Mouse (Mus musculus): ENCODE results near the gene Alk. TPM values are rescaled to one million over a fixed set of nuclear protein-coding genes. Genes with fewer than 3 reads are reported as not detected.
"Not testable (repeated sequence)": the region's sequence is repeated elsewhere in the genome, so short reads cannot be mapped to it uniquely, and the experiment has no call there.

Gene Alk
- polyA plus RNA-seq, 1 experiment from 2014 or later = 0.03 TPM

GRCm38 (mm10) chr17:72510746-72511145 lies 93.7 kb downstream of the Alk start:
- Histone ChIP-seq H3K36me3 (ENCODE audit: insufficient read depth) (no peaks in the 10 kb centered on the region), H3K4me3 (ENCODE audit: low read depth, low read length) (no peak overlapping the region), H3K9ac (no peak overlapping the region), H3K27me3 (ENCODE audit: insufficient read depth, low read length) (no peaks in the 10 kb centered on the region), H3K4me1 (ENCODE audit: insufficient read depth) (no peaks in the 10 kb centered on the region), H3K9me3 (ENCODE audit: low read depth, low read length) (no peaks in the 10 kb centered on the region), H3K27ac (ENCODE audit: low read depth) (no peak overlapping the region), H3K4me2 (no peak overlapping the region)
- ATAC-seq (ENCODE audit: insufficient read depth) = no peak
- no peak for TF ChIP-seq CTCF (IDR thresholded peaks at IDR 0.05; ENCODE audit: low read depth)
- DNase-seq = peak; percentile 12
- WGBS = 55% methylated on average over 6 of the region's 6 CpGs

- no peak for TF ChIP-seq CTCF (IDR thresholded peaks at IDR 0.05; ENCODE audit: low read depth)
- peak; percentile 76; the same call in 1 of the 2 replicates for ATAC-seq (ENCODE audit: insufficient read depth)
- no peaks in the 10 kb centered on the region for H3K4me1 ChIP-seq (ENCODE audit: insufficient read depth)
- H3K27me3 ChIP-seq (ENCODE audit: insufficient read depth, low read length) = no peaks in the 10 kb centered on the region
- H3K4me2 ChIP-seq = no peak overlapping the region
- H3K9me3 ChIP-seq (ENCODE audit: low read depth, low read length) = no peaks in the 10 kb centered on the region
- no peaks in the 10 kb centered on the region for H3K36me3 ChIP-seq (ENCODE audit: insufficient read depth)
- H3K27ac ChIP-seq (ENCODE audit: low read depth) = peak overlapping the region; percentile 82
- DNase-seq = peak; percentile 64
- no peak overlapping the region for H3K4me3 ChIP-seq (ENCODE audit: low read depth, low read length)
- H3K9ac ChIP-seq = no peak overlapping the region
- 48% methylated on average over 7 of the region's 7 CpGs for WGBS
Measured at GRCm38 (mm10) chr17:72508678-72509394, 95.6 kb downstream of the Alk start.

GRCm38 (mm10) chr17:72505213-72505612 lies 99.2 kb downstream of the Alk start:
- Histone ChIP-seq H3K9ac (no peak overlapping the region), H3K4me3 (ENCODE audit: low read depth, low read length) (no peak overlapping the region), H3K4me1 (ENCODE audit: insufficient read depth) (no peaks in the 10 kb centered on the region), H3K27me3 (ENCODE audit: insufficient read depth, low read length) (no peaks in the 10 kb centered on the region), H3K27ac (ENCODE audit: low read depth) (no peak overlapping the region), H3K4me2 (no peak overlapping the region), H3K36me3 (ENCODE audit: insufficient read depth) (no peaks in the 10 kb centered on the region), H3K9me3 (ENCODE audit: low read depth, low read length) (no peaks in the 10 kb centered on the region)
- TF ChIP-seq CTCF (IDR thresholded peaks at IDR 0.05; ENCODE audit: low read depth) = no peak
- DNase-seq (no peak), ATAC-seq (ENCODE audit: insufficient read depth) (no peak)
- WGBS = 57% methylated on average over 7 of the region's 7 CpGs

- no peaks in the 10 kb centered on the region for H3K4me1 ChIP-seq (ENCODE audit: insufficient read depth)
- DNase-seq (no peak), ATAC-seq (ENCODE audit: insufficient read depth) (no peak)
- no peak for TF ChIP-seq CTCF (IDR thresholded peaks at IDR 0.05; ENCODE audit: low read depth)
- no peak overlapping the region for H3K27ac ChIP-seq (ENCODE audit: low read depth)
- WGBS = 80% methylated on average over 6 of the region's 6 CpGs
- H3K27me3 ChIP-seq (ENCODE audit: insufficient read depth, low read length) = no peaks in the 10 kb centered on the region
- no peak overlapping the region for H3K4me3 ChIP-seq (ENCODE audit: low read depth, low read length)
- H3K9me3 ChIP-seq (ENCODE audit: low read depth, low read length) = no peaks in the 10 kb centered on the region
- no peaks in the 10 kb centered on the region for H3K36me3 ChIP-seq (ENCODE audit: insufficient read depth)
- H3K4me2 ChIP-seq = no peak overlapping the region
- no peak overlapping the region for H3K9ac ChIP-seq
Measured at GRCm38 (mm10) chr17:72504581-72504980, 99.8 kb downstream of the Alk start.

GRCm38 (mm10) chr17:72495395-72495794 lies 109.0 kb downstream of the Alk start:
- H3K36me3 ChIP-seq (ENCODE audit: insufficient read depth) = no peaks in the 10 kb centered on the region
- H3K9me3 ChIP-seq (ENCODE audit: low read depth, low read length) = no peaks in the 10 kb centered on the region
- H3K4me3 ChIP-seq (ENCODE audit: low read depth, low read length) = no peak overlapping the region
- no peak overlapping the region for H3K27ac ChIP-seq (ENCODE audit: low read depth)
- ATAC-seq (ENCODE audit: insufficient read depth) (no peak), DNase-seq (no peak)
- H3K9ac ChIP-seq = no peak overlapping the region
- no peaks in the 10 kb centered on the region for H3K4me1 ChIP-seq (ENCODE audit: insufficient read depth)
- TF ChIP-seq CTCF (IDR thresholded peaks at IDR 0.05; ENCODE audit: low read depth) = no peak
- no peaks in the 10 kb centered on the region for H3K27me3 ChIP-seq (ENCODE audit: insufficient read depth, low read length)
- H3K4me2 ChIP-seq = no peak overlapping the region
- 80% methylated on average over 5 of the region's 5 CpGs for WGBS

- H3K4me3 ChIP-seq (ENCODE audit: low read depth, low read length) = no peak overlapping the region
- no peaks in the 10 kb centered on the region for H3K9me3 ChIP-seq (ENCODE audit: low read depth, low read length)
- H3K36me3 ChIP-seq (ENCODE audit: insufficient read depth) = no peaks in the 10 kb centered on the region
- no peak overlapping the region for H3K4me2 ChIP-seq
- TF ChIP-seq CTCF (IDR thresholded peaks at IDR 0.05; ENCODE audit: low read depth) = no peak
- WGBS = 82% methylated on average over 4 of the region's 4 CpGs
- no peak for DNase-seq
- H3K4me1 ChIP-seq (ENCODE audit: insufficient read depth) = no peaks in the 10 kb centered on the region
- no peak overlapping the region for H3K27ac ChIP-seq (ENCODE audit: low read depth)
- H3K9ac ChIP-seq = no peak overlapping the region
- no peaks in the 10 kb centered on the region for H3K27me3 ChIP-seq (ENCODE audit: insufficient read depth, low read length)
- no peak for ATAC-seq (ENCODE audit: insufficient read depth)
Measured at GRCm38 (mm10) chr17:72485623-72486022, 118.8 kb downstream of the Alk start.

DNA sequence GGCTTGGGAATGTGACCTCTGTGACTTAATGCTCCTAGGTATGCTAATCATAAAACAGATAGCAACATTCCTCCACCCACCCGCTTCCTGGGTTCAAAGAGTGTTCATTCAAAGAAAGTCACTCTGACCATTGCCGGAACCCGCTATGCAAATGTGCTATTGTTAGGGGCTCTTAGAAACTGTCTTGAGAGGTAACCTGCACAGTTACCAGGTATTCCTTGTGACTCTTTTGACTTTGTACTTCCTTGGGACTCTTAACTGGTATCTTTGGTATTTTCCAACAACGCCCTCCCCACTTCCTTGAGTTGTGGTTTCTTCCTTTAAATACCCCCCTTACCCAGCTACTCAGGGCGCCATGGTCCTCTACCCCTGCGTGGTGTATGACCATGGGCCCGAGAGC lies 125.2 kb downstream of the Alk start:
- ATAC-seq (ENCODE audit: insufficient read depth); H3K27me3 ChIP-seq (ENCODE audit: insufficient read depth, low read length); H3K27ac ChIP-seq (ENCODE audit: low read depth); H3K9ac ChIP-seq; H3K4me3 ChIP-seq (ENCODE audit: low read depth, low read length); H3K36me3 ChIP-seq (ENCODE audit: insufficient read depth); H3K4me1 ChIP-seq (ENCODE audit: insufficient read depth); DNase-seq; H3K9me3 ChIP-seq (ENCODE audit: low read depth, low read length); H3K4me2 ChIP-seq: not testable (repeated sequence)
- 90% methylated on average over 7 of the region's 7 CpGs for WGBS
